Mouse (Mus musculus) layer of hippocampus, postnatal 36 days (tissue): ENCODE data around the gene Cldn7. TPM values are rescaled to one million over a fixed set of nuclear protein-coding genes. Genes with fewer than 3 reads are reported as not detected.
"Not testable (repeated sequence)": the region's sequence is repeated elsewhere in the genome, so short reads cannot be mapped to it uniquely, and the experiment has no call there.

Experiments used
- DNase-seq, 2 experiments: peaks; one replicate each; pipeline ENCODE4 v3.0.0; 2022
- total RNA-seq, 2 experiments: library from RNA; stranded (reverse); gene quantifications; 2 replicates each; pipeline ENCODE4 v1.2.3; 2021

The Cldn7 gene
- total RNA-seq, 2 experiments from 2014 or later = not detected

GRCm38 (mm10) chr11:69934169-69934568, 30.4 kb upstream of the Cldn7 start:
- DNase-seq = peak; percentile 85 to 90

GRCm38 (mm10) chr11:69934681-69935080, 29.9 kb upstream of the Cldn7 start:
- no peak for DNase-seq

GRCm38 (mm10) chr11:69935137-69935879, 29.3 kb upstream of the Cldn7 start, which contains the start of gene Ybx2:
Gene Ybx2 (plus strand): TSS chr11:69935796.
- DNase-seq = peak; percentile 83 to 84

GRCm38 (mm10) chr11:69936156-69936555, 28.4 kb upstream of the Cldn7 start:
- no peak for DNase-seq

- DNase-seq = no peak
Observed at GRCm38 (mm10) chr11:69936714-69937347, 27.7 kb upstream of the Cldn7 start.

- DNase-seq = no peak
Observed at GRCm38 (mm10) chr11:69937385-69937784, 27.2 kb upstream of the Cldn7 start.

GRCm38 (mm10) chr11:69937834-69938233, 26.7 kb upstream of the Cldn7 start:
- DNase-seq = no peak

- DNase-seq = no peak
Observed at GRCm38 (mm10) chr11:69938401-69938979, 26.1 kb upstream of the Cldn7 start.

- DNase-seq = no peak
Observed at GRCm38 (mm10) chr11:69939181-69939580, 25.4 kb upstream of the Cldn7 start.

- DNase-seq = no peak
Observed at GRCm38 (mm10) chr11:69939731-69940130, 24.8 kb upstream of the Cldn7 start.

GRCm38 (mm10) chr11:69940962-69941361, 23.6 kb upstream of the Cldn7 start:
- DNase-seq = no peak

GRCm38 (mm10) chr11:69945216-69945615, 19.4 kb upstream of the Cldn7 start:
- DNase-seq = no peak

- no peak for DNase-seq
Observed at GRCm38 (mm10) chr11:69945997-69946891, 18.3 kb upstream of the Cldn7 start.

GRCm38 (mm10) chr11:69947337-69948065, 17.1 kb upstream of the Cldn7 start:
- no peak for DNase-seq

- peak; percentile 42 to 52 for DNase-seq
Observed at GRCm38 (mm10) chr11:69948066-69948762, 16.4 kb upstream of the Cldn7 start, which contains the start of gene Slc2a4. Gene Slc2a4 (minus strand): TSS chr11:69948188.

- DNase-seq = peak; percentile 55 to 62
Observed at GRCm38 (mm10) chr11:69948763-69949150, 15.8 kb upstream of the Cldn7 start.

GRCm38 (mm10) chr11:69950807-69951459, 13.6 kb upstream of the Cldn7 start:
- DNase-seq = no peak

- DNase-seq = no peak
Observed at GRCm38 (mm10) chr11:69952274-69952673, 12.3 kb upstream of the Cldn7 start.

- DNase-seq = no peak
Observed at GRCm38 (mm10) chr11:69953267-69953915, 11.2 kb upstream of the Cldn7 start.

GRCm38 (mm10) chr11:69955618-69956017, 9.0 kb upstream of the Cldn7 start:
- DNase-seq = not testable (repeated sequence)
